Mouse (Mus musculus) megakaryocyte-erythroid progenitor cell, adult 5-6 weeks (primary cell): ENCODE measurements at regions not wholly inside any gene's neighbourhood (a gene's known extent, or its start where the extent isn't known, plus 50 kb on each side); places are given as distances from the start of the nearest gene placed in this dataset.
A peak's percentile ranks its signal among the peaks of the same experiment; 100 is the strongest.
"Not testable (repeated sequence)": the region's sequence is repeated elsewhere in the genome, so short reads cannot be mapped to it uniquely, and the experiment has no call there.

Experiments
- ATAC-seq: replicated peaks from 2 replicates; pipeline ENCODE4 v1.8.0; 2016; ENCODE audit warnings: mild to moderate bottlenecking, inconsistent platforms; ENCODE audit not compliant: severe bottlenecking, poor library complexity, low FRiP score, low TSS enrichment

- peak; percentile 100 for ATAC-seq
Observed at GRCm38 (mm10) chr4:8084954-8085639, 153.7 kb downstream of the Car8 start.

GRCm38 (mm10) chr4:8079349-8079748 is 159.5 kb downstream of the Car8 start:
- ATAC-seq, result no peak

GRCm38 (mm10) chr4:8072989-8073573 is 165.8 kb downstream of the Car8 start:
- no peak for ATAC-seq

GRCm38 (mm10) chr4:8070693-8071092 is 168.1 kb downstream of the Car8 start:
- not testable (repeated sequence) for ATAC-seq

GRCm38 (mm10) chr4:8068086-8068485 is 170.8 kb downstream of the Car8 start:
- no peak for ATAC-seq

GRCm38 (mm10) chr4:8041776-8042175 is 197.1 kb downstream of the Car8 start:
- ATAC-seq, result no peak

GRCm38 (mm10) chr4:8037863-8038262 is 201.0 kb downstream of the Car8 start:
- no peak for ATAC-seq

- not testable (repeated sequence) for ATAC-seq
Observed at GRCm38 (mm10) chr4:8033402-8033801, 205.4 kb downstream of the Car8 start.

GRCm38 (mm10) chr4:8005155-8005554 is 233.7 kb downstream of the Car8 start:
- ATAC-seq, result peak; percentile 65; the same call in 1 of the 2 replicates

GRCm38 (mm10) chr4:7997575-7997953 is 241.3 kb downstream of the Car8 start:
- ATAC-seq, result no peak

GRCm38 (mm10) chr4:7996923-7997574 is 241.8 kb downstream of the Car8 start:
- ATAC-seq, result no peak

- no peak for ATAC-seq
Observed at GRCm38 (mm10) chr4:7992944-7993343, 245.9 kb downstream of the Car8 start.

- no peak for ATAC-seq
Observed at GRCm38 (mm10) chr4:7987781-7988180, 251.1 kb downstream of the Car8 start.

- ATAC-seq, result no peak
Observed at GRCm38 (mm10) chr4:7987346-7987745, 251.5 kb downstream of the Car8 start.

- ATAC-seq, result no peak
Observed at GRCm38 (mm10) chr4:7984814-7985213, 254.0 kb downstream of the Car8 start.

- no peak for ATAC-seq
Observed at GRCm38 (mm10) chr4:7979772-7980351, 259.0 kb downstream of the Car8 start.

- no peak for ATAC-seq
Observed at GRCm38 (mm10) chr4:7977661-7978444, 261.0 kb downstream of the Car8 start.

GRCm38 (mm10) chr4:7970272-7970671 is 268.6 kb downstream of the Car8 start:
- no peak for ATAC-seq

- ATAC-seq, result no peak
Observed at GRCm38 (mm10) chr4:7965663-7966062, 273.2 kb downstream of the Car8 start.
